Mouse (Mus musculus) limb, embryonic 11.5 days (tissue): ENCODE data around the gene Specc1. TPM values are rescaled to one million over a fixed set of nuclear protein-coding genes. Genes with fewer than 3 reads are reported as not detected.

Experiments used
- ATAC-seq: fragments of 200-750 bp; cut with Nextera tagmentation; 2 replicates; pipeline ENCODE4 v1.8.0; 2017; ENCODE audit warnings: low read depth; ENCODE audit not compliant: insufficient number of reproducible peaks, low FRiP score, low TSS enrichment
- DNase-seq: peaks from one replicate; pipeline ENCODE4 v3.0.0-alpha.2; 2015; ENCODE audit warnings: low spot score
- H3K27ac ChIP-seq: fragments of 300-500 bp; sonication (generic); replicated peaks from 2 replicates; pipeline ENCODE4 v1.5.1; 2014; ENCODE audit warnings: low read depth, mild to moderate bottlenecking, low read length
- H3K27me3 ChIP-seq: fragments of 300-500 bp; sonication (generic); 2 replicates; pipeline ENCODE4 v1.6.1; 2014; ENCODE audit warnings: mild to moderate bottlenecking, low read length, mixed read lengths; ENCODE audit not compliant: control insufficient read depth, insufficient read depth
- H3K36me3 ChIP-seq: fragments of 300-500 bp; sonication (generic); 2 replicates; pipeline ENCODE4 v1.6.1; 2014; ENCODE audit warnings: mild to moderate bottlenecking, low read length, moderate library complexity, mixed read lengths; ENCODE audit not compliant: control insufficient read depth, insufficient read depth
- H3K4me1 ChIP-seq: fragments of 300-500 bp; sonication (generic); 2 replicates; pipeline ENCODE4 v1.6.1; 2014; ENCODE audit warnings: low read length, mixed read lengths; ENCODE audit not compliant: control insufficient read depth, insufficient read depth
- H3K4me2 ChIP-seq: fragments of 300-500 bp; sonication (generic); 2 replicates; pipeline ENCODE4 v1.6.1; 2014; ENCODE audit warnings: low read depth, mild to moderate bottlenecking, moderate library complexity; ENCODE audit not compliant: severe bottlenecking
- H3K4me3 ChIP-seq: fragments of 300-500 bp; sonication (generic); 2 replicates; pipeline ENCODE4 v1.5.1; 2014; ENCODE audit warnings: low read depth, low read length
- H3K9ac ChIP-seq: fragments of 300-500 bp; sonication (generic); 2 replicates; pipeline ENCODE4 v1.6.1; 2014; ENCODE audit warnings: mild to moderate bottlenecking, low read length
- H3K9me3 ChIP-seq: fragments of 300-500 bp; sonication (generic); 2 replicates; pipeline ENCODE4 v1.6.1; 2016; ENCODE audit warnings: low read length; ENCODE audit not compliant: control insufficient read depth
- WGBS: fragments of 180-500 bp; shearing (Covaris S2); extraction: QIAGEN DNeasy Blood & Tissue Kit; methylation state at CpG from one replicate; pipeline ENCODE4 v1.1.7; 2014; 5-methylcytosine and 5-hydroxymethylcytosine counted together
- polyA plus RNA-seq: library from polyadenylated mRNA; unstranded; fragments of >200 nt; fragmentation: Nextera tagmentation; extraction: Ambion mirVana; gene quantifications from 2 replicates; pipeline ENCODE4 v1.2.1, GENCODE M21; 2014

Gene Specc1
- polyA plus RNA-seq, 1 experiment from 2014 or later: 17.8 TPM

- 90% methylated on average over 7 of the region's 7 CpGs for WGBS
- no peaks in the 10 kb centered on the region for H3K4me1 ChIP-seq
Measured at GRCm38 (mm10) chr11:62145216-62146110, 188.9 kb downstream of the Specc1 start.

GRCm38 (mm10) chr11:62146661-62147060 lies 190.1 kb downstream of the Specc1 start:
- DNase-seq (no peak), ATAC-seq (no peak)
- H3K27ac ChIP-seq: no peak overlapping the region
- H3K9ac ChIP-seq: no peak overlapping the region
- no peaks in the 10 kb centered on the region for H3K27me3 ChIP-seq
- no peak overlapping the region for H3K4me2 ChIP-seq
- no peak overlapping the region for H3K4me3 ChIP-seq
- H3K9me3 ChIP-seq: no peaks in the 10 kb centered on the region
- no peaks in the 10 kb centered on the region for H3K4me1 ChIP-seq
- H3K36me3 ChIP-seq: peaks cover 2% of the 10 kb centered on the region; the same call in 1 of the 2 replicates
- WGBS: 94% methylated on average over 1 of the region's 1 CpGs

More at GRCm38 (mm10) chr11:62145216-62146110, 188.9 kb downstream of the Specc1 start:
- DNase-seq: no peak
- Histone ChIP-seq H3K27me3 (no peaks in the 10 kb centered on the region), H3K4me2 (no peak overlapping the region), H3K9ac (no peak overlapping the region), H3K27ac (no peak overlapping the region), H3K4me3 (no peak overlapping the region), H3K36me3 (peaks cover 2% of the 10 kb centered on the region; the same call in 1 of the 2 replicates), H3K9me3 (no peaks in the 10 kb centered on the region)
- ATAC-seq: no peak

- no peaks in the 10 kb centered on the region for H3K9me3 ChIP-seq
- WGBS: 91% methylated on average over 3 of the region's 3 CpGs
- H3K4me3 ChIP-seq: no peak overlapping the region
- no peak for DNase-seq
- ATAC-seq: no peak
- no peak overlapping the region for H3K4me2 ChIP-seq
- H3K27ac ChIP-seq: no peak overlapping the region
- peaks cover 2% of the 10 kb centered on the region; the same call in 1 of the 2 replicates for H3K36me3 ChIP-seq
- H3K4me1 ChIP-seq: no peaks in the 10 kb centered on the region
- no peak overlapping the region for H3K9ac ChIP-seq
- H3K27me3 ChIP-seq: no peaks in the 10 kb centered on the region
Measured at GRCm38 (mm10) chr11:62148026-62148425, 191.5 kb downstream of the Specc1 start.

GRCm38 (mm10) chr11:62148449-62148848 lies 191.9 kb downstream of the Specc1 start:
- Histone ChIP-seq H3K27me3 (no peaks in the 10 kb centered on the region), H3K4me1 (no peaks in the 10 kb centered on the region), H3K27ac (no peak overlapping the region), H3K36me3 (peaks cover 2% of the 10 kb centered on the region; the same call in 1 of the 2 replicates), H3K9ac (no peak overlapping the region), H3K9me3 (no peaks in the 10 kb centered on the region), H3K4me3 (no peak overlapping the region), H3K4me2 (no peak overlapping the region)
- ATAC-seq (no peak), DNase-seq (no peak)
- 91% methylated on average over 6 of the region's 6 CpGs for WGBS

GRCm38 (mm10) chr11:62153057-62153456 lies 196.5 kb downstream of the Specc1 start:
- no peak overlapping the region for H3K4me3 ChIP-seq
- no peaks in the 10 kb centered on the region for H3K4me1 ChIP-seq
- no peak overlapping the region for H3K4me2 ChIP-seq
- H3K36me3 ChIP-seq: no peaks in the 10 kb centered on the region
- H3K27me3 ChIP-seq: no peaks in the 10 kb centered on the region
- 89% methylated on average over 4 of the region's 4 CpGs for WGBS
- H3K9ac ChIP-seq: no peak overlapping the region
- H3K27ac ChIP-seq: no peak overlapping the region
- H3K9me3 ChIP-seq: no peaks in the 10 kb centered on the region
- ATAC-seq: no peak
- DNase-seq: no peak

- H3K4me3 ChIP-seq: no peak overlapping the region
- WGBS: 89% methylated on average over 7 of the region's 7 CpGs
- no peaks in the 10 kb centered on the region for H3K36me3 ChIP-seq
- no peaks in the 10 kb centered on the region for H3K27me3 ChIP-seq
- ATAC-seq: no peak
- no peaks in the 10 kb centered on the region for H3K9me3 ChIP-seq
- no peak overlapping the region for H3K9ac ChIP-seq
- no peak for DNase-seq
- H3K4me2 ChIP-seq: no peak overlapping the region
- H3K4me1 ChIP-seq: no peaks in the 10 kb centered on the region
- no peak overlapping the region for H3K27ac ChIP-seq
Measured at GRCm38 (mm10) chr11:62159803-62160202, 203.2 kb downstream of the Specc1 start.

GRCm38 (mm10) chr11:62161450-62161849 lies 204.9 kb downstream of the Specc1 start:
- H3K4me2 ChIP-seq: no peak overlapping the region
- no peaks in the 10 kb centered on the region for H3K36me3 ChIP-seq
- WGBS: 86% methylated on average over 2 of the region's 2 CpGs
- H3K4me3 ChIP-seq: no peak overlapping the region
- no peak overlapping the region for H3K27ac ChIP-seq
- no peak overlapping the region for H3K9ac ChIP-seq
- no peaks in the 10 kb centered on the region for H3K27me3 ChIP-seq
- ATAC-seq (no peak), DNase-seq (no peak)
- no peaks in the 10 kb centered on the region for H3K4me1 ChIP-seq
- H3K9me3 ChIP-seq: no peaks in the 10 kb centered on the region

- Histone ChIP-seq H3K9me3 (no peaks in the 10 kb centered on the region), H3K9ac (no peak overlapping the region), H3K36me3 (no peaks in the 10 kb centered on the region), H3K27ac (no peak overlapping the region), H3K4me2 (no peak overlapping the region), H3K4me3 (no peak overlapping the region), H3K4me1 (no peaks in the 10 kb centered on the region), H3K27me3 (no peaks in the 10 kb centered on the region)
- 93% methylated on average over 3 of the region's 3 CpGs for WGBS
- DNase-seq: no peak
- no peak for ATAC-seq
Measured at GRCm38 (mm10) chr11:62164357-62164756, 207.8 kb downstream of the Specc1 start.
